ENCODE assay signal across 15 mouse cellular contexts in genomic region chr1:55919516-55919915, GRCm38 (mm10).
DNase-seq lines count a peak whose midpoint lies in the region; ATAC-seq and TF ChIP-seq lines count a peak whose summit lies in the region.
"Had no signal": no experiment of that assay in that cellular context is flagged by ENCODE, and none has a peak within 500 bp of the region (broad histone marks: within the 10 kb centered on the region; RNA-seq: fewer than 3 reads in every experiment).

No protein-coding gene starts in this region.

- DNase-seq in forebrain, postnatal 0 days = no peak
- DNase-seq in forebrain, embryonic 11.5 days (ENCODE audit: low spot score) = no peak
- no peak for DNase-seq in liver, embryonic 11.5 days (ENCODE audit: low spot score)
- DNase-seq: adrenal gland, adult 2 months; adrenal gland, postnatal 10 days; adrenal gland, postnatal 25 days; cerebellum, adult 11-12 months; cerebellum, adult 2 months; cerebellum, adult 9-10 months; cerebellum, postnatal 10 days; cerebellum, postnatal 25 days had no signal

- no peak for TF ChIP-seq CTCF in forebrain, postnatal 0 days (IDR thresholded peaks at IDR 0.05; ENCODE audit: low read depth)

- ATAC-seq in forebrain, embryonic 15.5 days (replicated peaks) = no peak; the same call in 1 of the 2 replicates
- no peak; the same call in 1 of the 2 replicates for ATAC-seq in forebrain, embryonic 13.5 days
- peak; percentile 21; the same call in 1 of the 2 replicates for ATAC-seq in forebrain, postnatal 0 days
- no peak for ATAC-seq in forebrain, embryonic 11.5 days (replicated peaks; ENCODE audit: low FRiP score)
- no peak for ATAC-seq in liver, embryonic 11.5 days (replicated peaks; ENCODE audit: low FRiP score)

- no peak overlapping the region for H3K4me2 ChIP-seq in forebrain, embryonic 15.5 days (replicated peaks)
- no peak overlapping the region for H3K4me2 ChIP-seq in forebrain, embryonic 13.5 days
- H3K4me2 ChIP-seq in forebrain, postnatal 0 days (ENCODE audit: low read depth) = no peak overlapping the region
- no peak overlapping the region for H3K4me2 ChIP-seq in forebrain, embryonic 11.5 days (ENCODE audit: low read depth, low read length, severe bottlenecking)
- H3K4me2 ChIP-seq in liver, embryonic 11.5 days = no peak overlapping the region
- H3K4me2 ChIP-seq: embryonic facial prominence, embryonic 12.5 days had no signal

- H3K36me3 ChIP-seq in forebrain, embryonic 15.5 days = no peaks in the 10 kb centered on the region
- H3K36me3 ChIP-seq in forebrain, embryonic 13.5 days (ENCODE audit: poor library complexity, severe bottlenecking) = no peaks in the 10 kb centered on the region
- H3K36me3 ChIP-seq in forebrain, postnatal 0 days (ENCODE audit: insufficient read depth) = no peaks in the 10 kb centered on the region
- no peaks in the 10 kb centered on the region for H3K36me3 ChIP-seq in forebrain, embryonic 11.5 days (ENCODE audit: control insufficient read depth, insufficient read depth, low read length)
- H3K36me3 ChIP-seq in liver, embryonic 11.5 days (ENCODE audit: control insufficient read depth, insufficient read depth, low read length) = no peaks in the 10 kb centered on the region
- H3K36me3 ChIP-seq: embryonic facial prominence, embryonic 10.5 days; embryonic facial prominence, embryonic 12.5 days had no signal

- H3K4me1 ChIP-seq in forebrain, embryonic 15.5 days = peaks cover 20% of the 10 kb centered on the region
- peaks cover 12% of the 10 kb centered on the region for H3K4me1 ChIP-seq in forebrain, embryonic 13.5 days
- 0 out of 2 replicates have a peak, but pooled peaks cover under 1% of the 10 kb centered on the region for H3K4me1 ChIP-seq in forebrain, postnatal 0 days (ENCODE audit: insufficient read depth)
- H3K4me1 ChIP-seq in forebrain, embryonic 11.5 days (replicated peaks; ENCODE audit: control insufficient read depth, insufficient read depth, low read length) = no peaks in the 10 kb centered on the region
- no peaks in the 10 kb centered on the region for H3K4me1 ChIP-seq in liver, embryonic 11.5 days (replicated peaks; ENCODE audit: control insufficient read depth, insufficient read depth, low read length)

- no peaks in the 10 kb centered on the region for H3K9me3 ChIP-seq in forebrain, embryonic 15.5 days
- no peaks in the 10 kb centered on the region for H3K9me3 ChIP-seq in forebrain, embryonic 13.5 days (replicated peaks)
- H3K9me3 ChIP-seq in forebrain, postnatal 0 days (ENCODE audit: low read length) = no peaks in the 10 kb centered on the region
- no peaks in the 10 kb centered on the region for H3K9me3 ChIP-seq in forebrain, embryonic 11.5 days (ENCODE audit: control insufficient read depth, low read length)
- H3K9me3 ChIP-seq in liver, embryonic 11.5 days (ENCODE audit: control insufficient read depth, low read length) = no peaks in the 10 kb centered on the region
- H3K9me3 ChIP-seq: embryonic facial prominence, embryonic 10.5 days; embryonic facial prominence, embryonic 12.5 days had no signal

- H3K27ac ChIP-seq in forebrain, embryonic 15.5 days (replicated peaks) = peak overlapping the region; percentile 57
- H3K27ac ChIP-seq in forebrain, embryonic 13.5 days = no peak overlapping the region
- H3K27ac ChIP-seq in forebrain, postnatal 0 days (ENCODE audit: low read depth, low read length) = peak overlapping the region; percentile 46; the same call in 1 of the 2 replicates
- H3K27ac ChIP-seq in forebrain, embryonic 11.5 days (ENCODE audit: low read depth, low read length) = no peak overlapping the region
- no peak overlapping the region for H3K27ac ChIP-seq in liver, embryonic 11.5 days (ENCODE audit: low read depth, low read length)
- H3K27ac ChIP-seq: embryonic facial prominence, embryonic 10.5 days; embryonic facial prominence, embryonic 12.5 days had no signal

- no peak overlapping the region for H3K9ac ChIP-seq in forebrain, embryonic 15.5 days (replicated peaks)
- no peak overlapping the region for H3K9ac ChIP-seq in forebrain, embryonic 13.5 days
- no peak overlapping the region for H3K9ac ChIP-seq in forebrain, postnatal 0 days
- H3K9ac ChIP-seq in forebrain, embryonic 11.5 days (ENCODE audit: low read length) = no peak overlapping the region
- H3K9ac ChIP-seq in liver, embryonic 11.5 days (ENCODE audit: low read depth, low read length) = no peak overlapping the region
- H3K9ac ChIP-seq: embryonic facial prominence, embryonic 12.5 days had no signal

- no peak overlapping the region for H3K4me3 ChIP-seq in forebrain, embryonic 15.5 days
- H3K4me3 ChIP-seq in forebrain, embryonic 13.5 days = no peak overlapping the region
- H3K4me3 ChIP-seq in forebrain, postnatal 0 days (ENCODE audit: low read depth, low read length) = no peak overlapping the region
- H3K4me3 ChIP-seq in forebrain, embryonic 11.5 days (ENCODE audit: low read depth, low read length) = no peak overlapping the region
- no peak overlapping the region for H3K4me3 ChIP-seq in liver, embryonic 11.5 days (ENCODE audit: low read depth, low read length)
- H3K4me3 ChIP-seq: embryonic facial prominence, embryonic 10.5 days; embryonic facial prominence, embryonic 12.5 days had no signal

- no peaks in the 10 kb centered on the region for H3K27me3 ChIP-seq in forebrain, embryonic 15.5 days
- no peaks in the 10 kb centered on the region for H3K27me3 ChIP-seq in forebrain, embryonic 13.5 days
- H3K27me3 ChIP-seq in forebrain, postnatal 0 days (ENCODE audit: insufficient read depth, low read length) = no peaks in the 10 kb centered on the region
- no peaks in the 10 kb centered on the region; the same call in 1 of the 2 replicates for H3K27me3 ChIP-seq in forebrain, embryonic 11.5 days (ENCODE audit: control insufficient read depth, insufficient read depth, low read length)
- H3K27me3 ChIP-seq in liver, embryonic 11.5 days (replicated peaks; ENCODE audit: control insufficient read depth, insufficient read depth, low read length) = no peaks in the 10 kb centered on the region
- H3K27me3 ChIP-seq: embryonic facial prominence, embryonic 12.5 days had no signal

Comparison
In these comparisons a context has a peak if more than half of its experiments do, and no peak if none do; other contexts are left out.
1. H3K27ac ChIP-seq: peak in forebrain, embryonic 15.5 days (single experiment) and forebrain, postnatal 0 days (single experiment); none in forebrain, embryonic 13.5 days (single experiment), forebrain, embryonic 11.5 days (single experiment) and liver, embryonic 11.5 days (single experiment).